Mouse (Mus musculus): Measurements from ENCODE around the gene Zfand3.

- TF ChIP-seq CTCF (IDR thresholded peaks at IDR 0.05; ENCODE audit: control insufficient read depth, insufficient read depth, insufficient replicate concordance, low read depth, low read length) (no peak), POLR2A (IDR thresholded peaks at IDR 0.05; ENCODE audit: control insufficient read depth, low read depth, low read length) (no peak)
Measured at GRCm38 (mm10) chr17:30130326-30130725, 125.8 kb downstream of the Zfand3 start.
